ENCODE assay signal across 8 mouse cellular contexts in genomic region chr1:28214243-28215038, GRCm38 (mm10).
DNase-seq lines count a peak whose midpoint lies in the region; ATAC-seq and TF ChIP-seq lines count a peak whose summit lies in the region.

No protein-coding gene starts in this region.

- H3K4me1 ChIP-seq in cerebellum, adult 2 months (ENCODE audit: control insufficient read depth, insufficient read depth, low read length) = peaks cover 11% of the 10 kb centered on the region
- H3K4me1 ChIP-seq in hindbrain, embryonic 16.5 days (ENCODE audit: control insufficient read depth, insufficient read depth, low read depth, low read length) = no peaks in the 10 kb centered on the region
- H3K4me1 ChIP-seq in midbrain, embryonic 14.5 days (ENCODE audit: control insufficient read depth, insufficient read depth, low read length) = no peaks in the 10 kb centered on the region

- no peak for TF ChIP-seq CTCF in cerebellum, adult 2 months (IDR thresholded peaks at IDR 0.05; ENCODE audit: borderline replicate concordance, insufficient read depth, low read depth, low read length)

- peak overlapping the region; percentile 92 for H3K27ac ChIP-seq in cerebellum, adult 2 months (ENCODE audit: insufficient read depth, low read length)
- peak overlapping the region; percentile 34; the same call in 1 of the 2 replicates for H3K27ac ChIP-seq in hindbrain, embryonic 16.5 days (ENCODE audit: low read depth, low read length)
- no peak overlapping the region for H3K27ac ChIP-seq in midbrain, embryonic 14.5 days (replicated peaks; ENCODE audit: low read depth, low read length)

- H3K9ac ChIP-seq in hindbrain, embryonic 16.5 days (ENCODE audit: low read depth, low read length) = no peak overlapping the region
- no peak overlapping the region for H3K9ac ChIP-seq in midbrain, embryonic 14.5 days (replicated peaks; ENCODE audit: low read length)

- ATAC-seq in hindbrain, embryonic 16.5 days = peak; percentile 99
- peak; percentile 68; the same call in 1 of the 2 replicates for ATAC-seq in midbrain, embryonic 14.5 days (ENCODE audit: low FRiP score, low TSS enrichment)
- ATAC-seq in megakaryocyte, adult 5-6 weeks (ENCODE audit: poor library complexity, severe bottlenecking) = no peak

- no peaks in the 10 kb centered on the region for H3K36me3 ChIP-seq in hindbrain, embryonic 16.5 days (ENCODE audit: control insufficient read depth, insufficient read depth, low read length)
- no peaks in the 10 kb centered on the region for H3K36me3 ChIP-seq in midbrain, embryonic 14.5 days (ENCODE audit: control insufficient read depth, insufficient read depth, low read length)

- H3K4me3 ChIP-seq in cerebellum, adult 2 months (replicated peaks; ENCODE audit: insufficient read depth, low read depth, low read length) = no peak overlapping the region
- H3K4me3 ChIP-seq in hindbrain, embryonic 16.5 days (ENCODE audit: low read length) = no peak overlapping the region
- no peak overlapping the region for H3K4me3 ChIP-seq in midbrain, embryonic 14.5 days (replicated peaks; ENCODE audit: low read depth, low read length)

- WGBS in cerebellum, adult 2 months = 6% methylated on average over 2 of the region's 2 CpGs
- 46% methylated on average over 2 of the region's 2 CpGs for WGBS in hindbrain, embryonic 16.5 days
- 58% methylated on average over 2 of the region's 2 CpGs for WGBS in midbrain, embryonic 14.5 days

- DNase-seq in embryo, embryonic 10.5 days (ENCODE audit: low spot score) = peak; percentile 7
- no peak for DNase-seq in embryo, embryonic 9.5 days (ENCODE audit: extremely low spot score)
- DNase-seq in cerebellum, adult 2 months = peak; percentile 83 to 95
- peak; percentile 31 for DNase-seq in midbrain, embryonic 14.5 days
- no peak for DNase-seq in gastrocnemius, adult 18-20 months (ENCODE audit: low spot score)
- no peak for DNase-seq in spleen, postnatal 36 days (ENCODE audit: low spot score in 2 of 2)

- H3K4me2 ChIP-seq in hindbrain, embryonic 16.5 days (ENCODE audit: low read length) = no peak overlapping the region
- H3K4me2 ChIP-seq in midbrain, embryonic 14.5 days (ENCODE audit: low read length) = no peak overlapping the region

- no peak for TF ChIP-seq POLR2A in cerebellum, adult 2 months (IDR thresholded peaks at IDR 0.05; ENCODE audit: borderline replicate concordance, insufficient read depth, low read length)

- H3K9me3 ChIP-seq in hindbrain, embryonic 16.5 days (ENCODE audit: control insufficient read depth, low read length) = no peaks in the 10 kb centered on the region
- H3K9me3 ChIP-seq in midbrain, embryonic 14.5 days (ENCODE audit: control insufficient read depth, low read length) = no peaks in the 10 kb centered on the region

- no peaks in the 10 kb centered on the region for H3K27me3 ChIP-seq in cerebellum, adult 2 months (ENCODE audit: control insufficient read depth, insufficient read depth, low read length)
- no peaks in the 10 kb centered on the region for H3K27me3 ChIP-seq in hindbrain, embryonic 16.5 days (replicated peaks; ENCODE audit: control insufficient read depth, insufficient read depth, low read length)
- H3K27me3 ChIP-seq in midbrain, embryonic 14.5 days (ENCODE audit: control insufficient read depth, insufficient read depth, low read length) = no peaks in the 10 kb centered on the region

Comparison
In these comparisons a context has a peak if more than half of its experiments do, and no peak if none do; other contexts are left out.
1. DNase-seq: peak in embryo, embryonic 10.5 days (single experiment), cerebellum, adult 2 months (2 of 2) and midbrain, embryonic 14.5 days (single experiment); none in embryo, embryonic 9.5 days (single experiment), gastrocnemius, adult 18-20 months (single experiment) and spleen, postnatal 36 days (0 of 2).